Mouse (Mus musculus): Measurements from ENCODE around the gene Nup153. TPM values are rescaled to one million over a fixed set of nuclear protein-coding genes. Genes with fewer than 3 reads are reported as not detected.

The Nup153 gene
- polyA plus RNA-seq, 1 experiment = 11.6 TPM

- no peak for TF ChIP-seq E2F4 (IDR thresholded peaks at IDR 0.05; ENCODE audit: insufficient read depth)
- no peak for TF ChIP-seq POLR2AphosphoS2 (IDR thresholded peaks at IDR 0.05; ENCODE audit: insufficient read length, low read depth)
- TF ChIP-seq TCF12 (IDR thresholded peaks at IDR 0.05; ENCODE audit: insufficient read depth, poor library complexity, severe bottlenecking) = no peak
- no peak for TF ChIP-seq CEBPB (IDR thresholded peaks at IDR 0.05; ENCODE audit: insufficient read depth, poor library complexity, severe bottlenecking)
- Histone ChIP-seq H3K4me3 (no peak overlapping the region), H3K79me2 (ENCODE audit: control insufficient read depth, insufficient read depth) (no peaks in the 10 kb centered on the region), H3ac (ENCODE audit: control insufficient read depth, insufficient read length) (no peak overlapping the region), H3K27me3 (ENCODE audit: control insufficient read depth, insufficient read depth, insufficient read length) (no peaks in the 10 kb centered on the region), H3K4me2 (ENCODE audit: low read depth) (no peak overlapping the region), H3K36me3 (ENCODE audit: control insufficient read depth, insufficient read depth) (no peaks in the 10 kb centered on the region)
Observed at GRCm38 (mm10) chr13:46654566-46654965, 73.2 kb downstream of the Nup153 start.

GRCm38 (mm10) chr13:46653671-46654070, 74.1 kb downstream of the Nup153 start:
- H3K4me3 ChIP-seq = no peak overlapping the region
- no peaks in the 10 kb centered on the region for H3K36me3 ChIP-seq (ENCODE audit: control insufficient read depth, insufficient read depth)
- H3K79me2 ChIP-seq (ENCODE audit: control insufficient read depth, insufficient read depth) = no peaks in the 10 kb centered on the region
- TF ChIP-seq MYOD1 (IDR thresholded peaks at IDR 0.05; ENCODE audit: control insufficient read depth in 1 of 3, insufficient read length in 2 of 3, low read depth in 2 of 3) = peak in 2 of 3 experiments; percentile 82 to 91
- TF ChIP-seq POLR2AphosphoS2 (IDR thresholded peaks at IDR 0.05; ENCODE audit: insufficient read length, low read depth) = no peak
- peak; percentile 47 for TF ChIP-seq TCF12 (IDR thresholded peaks at IDR 0.05; ENCODE audit: insufficient read depth, poor library complexity, severe bottlenecking)
- peak; percentile 24 for TF ChIP-seq TCF3 (IDR thresholded peaks at IDR 0.05; ENCODE audit: insufficient read length, low read depth)
- peak; percentile 12 to 95 (median 85) for TF ChIP-seq MYOG (IDR thresholded peaks at IDR 0.05; ENCODE audit: control insufficient read depth in 1 of 3, insufficient read depth in 1 of 3, insufficient read length in 2 of 3, low read depth in 2 of 3)
- no peaks in the 10 kb centered on the region for H3K27me3 ChIP-seq (ENCODE audit: control insufficient read depth, insufficient read depth, insufficient read length)
- H3K4me2 ChIP-seq (ENCODE audit: low read depth) = no peak overlapping the region
- no peak overlapping the region for H3ac ChIP-seq (ENCODE audit: control insufficient read depth, insufficient read length)

- H3K4me3 ChIP-seq = no peak overlapping the region
- H3K4me2 ChIP-seq (ENCODE audit: low read depth) = no peak overlapping the region
- no peaks in the 10 kb centered on the region for H3K27me3 ChIP-seq (ENCODE audit: control insufficient read depth, insufficient read depth, insufficient read length)
- H3K36me3 ChIP-seq (ENCODE audit: control insufficient read depth, insufficient read depth) = no peaks in the 10 kb centered on the region
- TF ChIP-seq POLR2AphosphoS2 (IDR thresholded peaks at IDR 0.05; ENCODE audit: insufficient read length, low read depth) (no peak), TCF3 (IDR thresholded peaks at IDR 0.05; ENCODE audit: insufficient read length, low read depth) (no peak), TCF12 (IDR thresholded peaks at IDR 0.05; ENCODE audit: insufficient read depth, poor library complexity, severe bottlenecking) (no peak), REST (IDR thresholded peaks at IDR 0.05; ENCODE audit: insufficient read depth, insufficient read length) (no peak), USF1 (IDR thresholded peaks at IDR 0.05; ENCODE audit: low read depth) (no peak), CEBPB (IDR thresholded peaks at IDR 0.05; ENCODE audit: insufficient read depth, poor library complexity, severe bottlenecking) (no peak), MYOD1 (IDR thresholded peaks at IDR 0.05; ENCODE audit: control insufficient read depth in 1 of 3, insufficient read length in 2 of 3, low read depth in 2 of 3) (no peak), E2F4 (IDR thresholded peaks at IDR 0.05; ENCODE audit: insufficient read depth) (no peak), MYOG (IDR thresholded peaks at IDR 0.05; ENCODE audit: control insufficient read depth in 1 of 3, insufficient read depth in 1 of 3, insufficient read length in 2 of 3, low read depth in 2 of 3) (no peak), SRF (IDR thresholded peaks at IDR 0.05; ENCODE audit: control insufficient read depth, insufficient read length, low read depth) (no peak), POLR2A (IDR thresholded peaks at IDR 0.05; ENCODE audit: insufficient read length, low read depth) (no peak), MAX (IDR thresholded peaks at IDR 0.05; ENCODE audit: low read depth) (no peak)
- no peak overlapping the region for H3ac ChIP-seq (ENCODE audit: control insufficient read depth, insufficient read length)
- H3K79me2 ChIP-seq (ENCODE audit: control insufficient read depth, insufficient read depth) = no peaks in the 10 kb centered on the region
Observed at GRCm38 (mm10) chr13:46652671-46653070, 75.1 kb downstream of the Nup153 start.

DNA sequence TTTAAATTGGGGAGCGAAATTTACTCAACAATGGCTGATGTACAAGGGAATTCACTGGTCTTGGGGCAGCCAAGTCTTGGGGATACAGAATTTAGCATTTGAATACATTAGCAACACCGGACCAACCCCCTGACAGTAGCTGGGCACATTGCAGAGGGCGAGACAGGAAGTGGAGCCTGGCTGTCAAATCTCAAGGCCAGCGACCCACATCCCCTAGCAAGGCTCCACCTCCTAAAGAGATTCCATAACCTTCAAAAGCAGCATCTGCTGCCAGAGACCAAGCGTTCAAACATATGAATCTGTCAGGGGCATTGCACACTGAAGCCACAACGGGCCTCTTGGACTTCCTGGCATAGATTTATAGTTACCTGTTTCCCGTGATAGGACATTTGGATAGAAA, 75.9 kb downstream of the Nup153 start:
- no peak overlapping the region for H3ac ChIP-seq (ENCODE audit: control insufficient read depth, insufficient read length)
- no peak overlapping the region for H3K4me3 ChIP-seq

GRCm38 (mm10) chr13:46645476-46645875, 82.3 kb downstream of the Nup153 start:
- Histone ChIP-seq H3K27me3 (ENCODE audit: control insufficient read depth, insufficient read depth, insufficient read length) (no peaks in the 10 kb centered on the region), H3ac (ENCODE audit: control insufficient read depth, insufficient read length) (no peak overlapping the region), H3K79me2 (ENCODE audit: control insufficient read depth, insufficient read depth) (no peaks in the 10 kb centered on the region), H3K36me3 (ENCODE audit: control insufficient read depth, insufficient read depth) (no peaks in the 10 kb centered on the region), H3K4me3 (no peak overlapping the region), H3K4me2 (ENCODE audit: low read depth) (no peak overlapping the region)
- TF ChIP-seq POLR2AphosphoS2 (IDR thresholded peaks at IDR 0.05; ENCODE audit: insufficient read length, low read depth) (no peak), SRF (IDR thresholded peaks at IDR 0.05; ENCODE audit: control insufficient read depth, insufficient read length, low read depth) (no peak), E2F4 (IDR thresholded peaks at IDR 0.05; ENCODE audit: insufficient read depth) (no peak), MYOD1 (IDR thresholded peaks at IDR 0.05; ENCODE audit: control insufficient read depth in 1 of 3, insufficient read length in 2 of 3, low read depth in 2 of 3) (no peak), REST (IDR thresholded peaks at IDR 0.05; ENCODE audit: insufficient read depth, insufficient read length) (no peak), USF1 (IDR thresholded peaks at IDR 0.05; ENCODE audit: low read depth) (no peak), MYOG (IDR thresholded peaks at IDR 0.05; ENCODE audit: control insufficient read depth in 1 of 3, insufficient read depth in 1 of 3, insufficient read length in 2 of 3, low read depth in 2 of 3) (no peak)

More for the DNA sequence above, 75.9 kb downstream of the Nup153 start:
- no peaks in the 10 kb centered on the region for H3K36me3 ChIP-seq (ENCODE audit: control insufficient read depth, insufficient read depth)
- no peak overlapping the region for H3K4me2 ChIP-seq (ENCODE audit: low read depth)
- no peak for TF ChIP-seq USF1 (IDR thresholded peaks at IDR 0.05; ENCODE audit: low read depth)
- H3K79me2 ChIP-seq (ENCODE audit: control insufficient read depth, insufficient read depth) = no peaks in the 10 kb centered on the region
- no peaks in the 10 kb centered on the region for H3K27me3 ChIP-seq (ENCODE audit: control insufficient read depth, insufficient read depth, insufficient read length)

Data from myocyte (in vitro differentiated cells).